Mouse (Mus musculus) spleen, postnatal 14 days (tissue): ENCODE results near the gene Sstr2.

Experiments
- DNase-seq, 2 experiments: peaks; one replicate each; pipeline ENCODE4 v3.0.0; 2021 to 2022; ENCODE audit warnings: low spot score in 2 of 2

The Sstr2 gene

GRCm38 (mm10) chr11:113619420-113620080, 408 bp downstream of the Sstr2 start:
- DNase-seq = no peak

- no peak for DNase-seq
These were observed 1.9 kb downstream of the Sstr2 start for GRCm38 (mm10) chr11:113621001-113621400.

DNA sequence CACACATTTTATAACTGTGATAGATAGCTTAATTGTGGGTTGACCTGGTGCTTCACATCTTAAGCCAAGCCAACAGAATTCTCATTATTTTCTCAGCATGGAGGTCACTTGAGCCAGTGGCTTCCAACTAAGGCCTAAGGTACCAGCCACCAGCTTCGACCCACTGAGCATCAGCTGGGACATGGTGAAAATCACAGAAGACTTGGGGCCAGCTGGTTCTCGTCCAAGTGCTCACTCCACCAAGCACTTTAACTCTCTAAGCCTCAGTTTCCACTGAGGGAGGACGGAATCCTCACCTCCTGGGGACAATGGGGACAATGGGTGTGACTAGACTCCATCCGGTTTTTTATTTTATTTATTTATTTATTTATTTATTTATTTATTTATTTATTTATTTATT, 2.9 kb downstream of the Sstr2 start:
- no peak for DNase-seq

DNA sequence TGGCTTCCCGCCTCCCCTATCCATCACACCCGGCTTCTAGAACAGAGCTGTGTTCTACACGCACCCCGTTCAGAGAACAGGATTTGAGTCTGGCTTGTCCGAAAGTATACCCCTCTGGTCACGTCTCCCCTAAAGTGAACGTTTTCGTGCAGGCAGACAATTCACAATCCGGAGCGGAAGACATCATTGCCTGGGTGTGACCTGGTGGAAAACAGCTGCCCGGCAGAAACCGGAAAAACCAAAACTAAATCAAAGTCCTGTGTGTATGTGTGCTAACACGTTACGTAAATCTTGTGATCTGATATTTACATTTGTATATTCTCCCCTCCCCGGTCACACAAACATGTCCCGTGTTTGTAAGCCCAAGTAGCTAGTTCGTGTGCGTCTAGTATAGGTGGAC, 6.3 kb downstream of the Sstr2 start:
- DNase-seq = no peak

GRCm38 (mm10) chr11:113627785-113628184, 8.6 kb downstream of the Sstr2 start:
- DNase-seq = no peak

DNA sequence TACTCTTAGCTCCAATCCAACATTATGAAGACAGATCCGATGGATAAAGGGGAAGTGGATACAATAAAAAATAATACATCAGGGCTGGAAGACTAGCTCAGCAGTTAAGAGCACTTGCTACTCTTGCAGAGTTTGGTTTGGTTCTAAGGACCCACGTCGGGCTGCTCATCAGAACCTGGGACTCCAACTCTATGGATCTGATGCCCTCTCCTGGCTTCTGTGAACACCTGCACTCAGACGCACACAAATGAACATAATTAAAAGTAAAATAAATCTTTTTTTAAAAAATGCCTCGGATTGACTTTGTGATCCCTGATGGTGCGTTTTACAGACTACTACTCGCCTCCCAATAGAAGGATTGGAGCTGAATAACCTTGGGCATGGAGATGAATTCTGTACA, 11.5 kb downstream of the Sstr2 start:
- no peak for DNase-seq

DNA sequence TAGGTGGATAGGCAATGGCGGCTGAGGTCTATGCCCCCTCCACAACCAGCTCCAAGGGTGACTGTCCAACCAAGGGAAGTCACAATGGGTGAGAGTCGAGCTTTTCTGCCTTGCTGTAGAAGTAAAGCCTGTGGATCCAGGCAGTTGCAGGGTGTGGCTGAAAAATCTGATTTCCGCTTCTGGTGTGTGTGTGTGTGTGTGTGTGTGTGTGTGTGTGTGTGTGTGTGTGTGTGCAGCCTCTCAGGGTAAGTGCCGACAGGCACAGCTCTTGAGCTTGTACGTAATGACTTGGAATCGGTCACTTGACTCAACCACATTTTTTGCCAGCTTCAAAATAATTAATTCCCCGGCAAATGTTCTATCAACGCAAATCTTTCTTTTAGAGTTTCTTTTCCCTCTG, 12.2 kb downstream of the Sstr2 start:
- no peak for DNase-seq

DNA sequence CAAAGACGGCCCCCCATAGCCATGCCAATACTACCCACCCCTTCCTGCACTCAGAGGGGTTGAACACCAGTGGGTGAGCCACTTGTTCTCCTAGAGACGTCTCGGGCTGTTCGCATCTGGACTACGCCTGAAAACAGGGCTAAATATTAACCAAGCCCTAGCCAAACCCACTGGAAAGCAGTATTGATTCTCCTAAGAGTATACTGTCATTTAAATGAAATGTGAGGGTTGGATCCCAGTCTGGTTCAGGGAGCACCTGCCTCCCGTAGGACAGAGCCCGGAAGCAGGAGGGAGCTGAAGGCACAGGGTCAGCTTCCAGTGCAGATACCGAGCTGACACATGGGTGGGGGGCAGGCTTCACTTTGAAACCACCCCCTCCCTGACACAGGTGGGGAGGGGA, 12.7 kb downstream of the Sstr2 start:
- DNase-seq = no peak

DNA sequence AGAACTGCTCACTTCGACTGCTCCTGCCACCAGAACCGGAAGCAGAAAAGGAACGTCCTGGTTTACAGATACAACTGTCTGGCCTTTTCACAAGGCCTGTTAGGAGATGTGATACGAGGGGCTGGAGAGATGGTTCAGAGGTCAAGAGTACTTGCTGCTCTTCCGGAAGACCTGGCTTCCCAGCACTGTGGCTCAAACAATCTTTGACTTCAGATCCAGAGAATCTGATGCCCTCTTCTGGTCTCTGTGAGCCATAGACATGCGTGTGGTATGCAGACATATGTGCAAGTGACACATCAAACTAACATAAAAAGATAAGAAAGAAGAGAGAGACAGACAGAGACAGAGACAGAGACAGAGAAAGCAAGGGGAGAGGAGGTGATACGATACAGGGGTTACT, 13.2 kb downstream of the Sstr2 start:
- no peak for DNase-seq

GRCm38 (mm10) chr11:113633398-113633797, 14.3 kb downstream of the Sstr2 start:
- no peak for DNase-seq

DNA sequence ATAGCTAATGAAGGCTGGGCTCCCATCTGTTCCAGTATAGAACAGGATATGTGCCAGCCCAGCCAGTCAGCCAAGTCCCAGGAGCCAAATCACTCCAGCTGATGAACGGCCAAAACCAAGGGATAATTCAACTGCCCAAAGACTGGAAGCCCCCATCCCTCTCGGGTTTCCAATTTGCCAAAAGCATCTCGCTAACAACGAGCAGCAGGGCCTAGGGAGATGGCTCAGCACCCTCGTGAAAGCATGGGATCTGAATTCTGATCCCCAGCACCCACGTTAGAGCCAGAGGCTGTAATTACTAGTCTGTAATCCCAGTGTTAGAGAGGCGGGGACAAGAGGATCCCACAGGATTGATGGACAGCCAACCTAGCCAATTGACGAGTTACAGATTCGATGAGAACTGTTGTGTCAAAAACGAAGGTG, 15.6 kb downstream of the Sstr2 start:
- no peak for DNase-seq

GRCm38 (mm10) chr11:113638680-113639079, 19.5 kb downstream of the Sstr2 start:
- DNase-seq = no peak

- DNase-seq = no peak
These were observed 26.0 kb downstream of the Sstr2 start for GRCm38 (mm10) chr11:113645181-113645580.

GRCm38 (mm10) chr11:113648152-113648551, 29.0 kb downstream of the Sstr2 start:
- peak; percentile 74 to 84 for DNase-seq

GRCm38 (mm10) chr11:113648690-113649352, 29.7 kb downstream of the Sstr2 start, which contains the start of gene Cog1:
TSS of gene Cog1 (plus strand) at chr11:113649169.
- no peak for DNase-seq

- DNase-seq = peak; percentile 44 to 55
These were observed 30.4 kb downstream of the Sstr2 start, which contains the start of gene Slc39a11 for GRCm38 (mm10) chr11:113649353-113650210. TSS of gene Slc39a11 (minus strand) at chr11:113650079.

- peak in 1 of 2 experiments; percentile 15 for DNase-seq
These were observed 32.2 kb downstream of the Sstr2 start for GRCm38 (mm10) chr11:113651206-113651906.

DNA sequence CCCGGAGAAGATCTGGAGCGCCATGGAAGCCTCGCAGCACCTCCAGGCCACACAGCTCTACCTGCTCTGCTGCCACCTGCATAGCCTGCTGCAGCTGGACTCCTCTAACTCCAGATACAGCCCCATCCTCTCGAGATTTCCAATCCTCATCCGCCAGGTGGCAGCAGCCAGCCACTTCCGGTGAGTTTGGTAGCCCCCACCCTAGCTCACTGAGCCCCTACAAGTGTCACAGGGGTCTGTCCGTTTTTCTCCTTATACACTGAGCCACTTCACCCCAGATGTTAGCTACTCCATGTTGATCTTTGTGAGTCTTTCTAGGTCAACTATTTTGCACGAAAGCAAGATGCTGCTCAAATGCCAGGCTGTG, 32.7 kb downstream of the Sstr2 start:
- DNase-seq = no peak

GRCm38 (mm10) chr11:113652516-113652915, 33.4 kb downstream of the Sstr2 start:
- no peak for DNase-seq

GRCm38 (mm10) chr11:113654105-113654504, 35.0 kb downstream of the Sstr2 start:
- DNase-seq = no peak

- DNase-seq = no peak
These were observed 35.6 kb downstream of the Sstr2 start for GRCm38 (mm10) chr11:113654561-113655270.
